Mouse (Mus musculus) heart, adult 11 months (tissue): ENCODE data around the gene Marveld1.

Experiments used
- DNase-seq: peaks from one replicate; pipeline ENCODE4 v3.0.0; 2022

Marveld1 gene

DNA sequence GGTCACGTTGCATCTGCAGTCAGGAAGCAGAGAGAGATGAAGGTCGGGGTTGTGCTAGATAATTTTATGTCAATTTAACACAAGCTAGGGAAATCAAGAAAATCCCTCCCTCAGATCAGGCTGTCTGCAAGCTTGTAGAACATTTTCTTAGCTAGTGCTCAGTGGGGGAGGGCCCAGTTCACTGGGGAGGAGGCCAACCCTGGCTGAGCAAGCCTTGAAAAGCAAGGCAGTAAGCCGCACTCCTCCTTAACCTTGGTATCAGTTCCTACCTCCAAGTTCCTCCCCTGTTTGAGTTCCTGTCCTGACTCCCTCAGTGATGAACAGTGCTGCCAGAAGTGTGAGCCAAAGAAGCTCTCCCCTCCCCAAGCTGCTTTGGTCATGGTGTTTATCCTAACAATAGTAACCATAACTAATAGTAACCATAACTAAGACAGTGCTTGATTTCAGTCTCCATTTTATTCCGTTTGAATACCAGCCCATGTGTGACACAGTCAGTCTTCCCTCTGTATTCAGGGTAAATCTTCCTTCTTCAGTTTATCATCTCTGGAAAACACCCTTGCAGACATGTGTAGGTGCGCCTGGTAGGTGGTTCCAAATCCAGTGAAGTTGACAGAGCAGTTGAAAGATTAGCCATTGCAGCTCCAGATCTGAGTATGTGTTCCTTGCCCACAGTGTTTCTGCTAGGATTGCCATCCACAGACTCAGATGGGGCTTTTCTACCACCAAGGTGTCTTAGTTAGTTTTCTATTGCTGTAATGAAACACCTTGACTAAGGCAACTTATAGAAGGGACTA lies 7.3 kb upstream of the Marveld1 start:
- no peak for DNase-seq

GRCm38 (mm10) chr19:42141998-42142397 lies 5.2 kb upstream of the Marveld1 start:
- DNase-seq: no peak

GRCm38 (mm10) chr19:42142757-42143156 lies 4.4 kb upstream of the Marveld1 start:
- no peak for DNase-seq

DNA sequence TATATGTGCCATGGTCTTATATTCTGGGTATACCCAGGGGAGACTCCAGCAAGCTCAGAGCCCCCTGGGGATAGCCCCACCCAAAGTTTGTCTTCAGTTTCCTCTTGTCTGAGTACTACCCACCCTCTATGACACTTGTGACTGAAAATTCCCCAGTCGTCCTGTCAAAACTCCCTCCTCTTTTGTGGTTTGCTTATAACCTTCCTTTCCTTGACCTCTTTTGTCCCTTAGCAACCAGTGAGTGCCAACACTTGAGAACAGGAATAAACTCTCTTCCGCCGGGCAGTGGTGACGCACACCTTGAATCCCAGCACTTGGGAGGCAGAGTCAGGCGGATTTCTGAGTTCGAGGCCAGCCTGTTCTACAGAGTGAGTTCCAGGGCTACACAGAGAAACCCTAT lies 3.1 kb upstream of the Marveld1 start:
- DNase-seq: no peak

- peak; percentile 97 for DNase-seq
Observed at GRCm38 (mm10) chr19:42144541-42145167, 2.5 kb upstream of the Marveld1 start.

DNA sequence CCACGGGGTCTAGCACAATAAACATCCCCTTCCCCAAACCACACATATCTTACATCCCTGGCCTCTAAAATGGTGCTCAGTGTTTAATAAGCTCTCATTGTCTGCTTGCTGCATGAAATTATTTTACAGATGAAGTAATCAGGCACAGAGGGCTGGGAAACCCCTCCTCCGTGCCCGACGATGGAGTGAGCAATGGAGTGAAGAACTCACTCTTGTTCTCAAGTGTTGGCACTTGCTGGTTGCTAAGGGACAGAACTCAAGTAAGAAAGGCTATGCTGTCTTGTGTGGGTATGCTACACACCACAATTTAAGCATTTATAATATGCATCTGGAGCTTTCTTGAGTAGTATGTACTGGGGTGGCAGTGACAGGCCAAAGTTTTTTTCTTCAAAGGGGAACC lies 2.0 kb upstream of the Marveld1 start:
- DNase-seq: no peak

- peak; percentile 90 for DNase-seq
Observed at GRCm38 (mm10) chr19:42145731-42146130, 1.5 kb upstream of the Marveld1 start.

- DNase-seq: peak; percentile 97
Observed at GRCm38 (mm10) chr19:42146276-42147010, 757 bp upstream of the Marveld1 start.

GRCm38 (mm10) chr19:42147769-42148568 lies 769 bp downstream of the Marveld1 start:
- DNase-seq: peak; percentile 98

GRCm38 (mm10) chr19:42148569-42148860 lies 1.3 kb downstream of the Marveld1 start:
- DNase-seq: no peak

GRCm38 (mm10) chr19:42151990-42152389 lies 4.8 kb downstream of the Marveld1 start:
- DNase-seq: peak; percentile 99

GRCm38 (mm10) chr19:42157493-42158237 lies 10.5 kb downstream of the Marveld1 start:
- DNase-seq: no peak

DNA sequence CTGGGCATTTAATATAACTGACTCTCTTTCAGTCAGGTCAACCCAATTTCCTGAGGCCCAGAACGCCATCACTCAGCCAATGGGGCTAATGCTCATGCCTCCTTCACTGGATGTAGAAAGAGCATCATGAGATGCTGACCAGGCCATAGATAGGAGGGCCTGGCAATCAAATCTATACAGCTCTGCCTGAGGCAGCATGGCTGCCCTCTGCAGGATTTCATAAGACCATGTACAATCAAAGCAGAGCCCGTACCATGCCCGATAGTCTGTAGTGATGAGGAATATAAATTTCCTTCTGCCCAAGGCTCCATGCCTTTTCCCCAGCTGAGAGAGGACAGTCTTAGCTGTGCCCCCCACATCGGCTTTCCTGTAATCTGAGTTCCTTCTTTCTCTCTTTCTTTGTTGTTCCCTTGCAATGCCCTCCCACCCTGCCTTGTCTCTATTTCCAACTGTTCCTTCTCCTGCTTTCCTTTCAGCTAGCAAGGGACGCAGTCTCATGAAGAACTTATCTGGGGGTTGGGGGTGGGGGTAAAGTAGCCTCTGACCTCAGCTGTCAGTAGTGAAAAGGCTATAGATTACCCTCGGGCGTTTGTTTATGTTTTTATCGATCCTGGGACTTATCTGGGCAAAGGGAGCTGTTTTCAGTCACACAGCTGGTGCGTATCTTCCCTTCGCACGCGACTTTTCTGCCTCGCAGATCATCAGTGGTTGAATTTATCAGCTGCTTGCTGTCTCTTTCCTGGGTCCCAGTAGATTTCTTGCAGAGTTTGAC lies 11.2 kb downstream of the Marveld1 start:
- DNase-seq: no peak

DNA sequence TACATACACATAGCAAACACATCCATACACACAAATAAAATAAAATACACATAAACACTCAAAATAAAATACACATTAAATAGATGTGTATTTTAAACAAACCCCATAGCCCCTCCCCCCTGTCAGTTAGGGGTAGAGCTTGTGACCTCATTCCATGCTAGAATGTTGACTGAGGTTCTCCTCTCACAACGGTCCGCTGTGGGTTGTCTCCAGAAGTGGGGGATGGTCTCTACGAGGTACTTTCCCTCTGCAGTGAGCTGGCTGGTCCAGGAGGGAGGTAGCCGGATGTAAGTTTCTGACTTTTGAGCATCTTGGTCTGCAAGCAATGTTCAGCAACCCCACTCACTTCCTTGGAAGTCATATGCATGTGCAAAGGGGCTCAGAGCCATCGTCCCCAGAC lies 16.6 kb downstream of the Marveld1 start, which contains the start of gene Zfyve27:
TSS of gene Zfyve27 (plus strand) at position 188 of the 400 bp plus-strand sequence.
- DNase-seq: no peak

- no peak for DNase-seq
Observed at GRCm38 (mm10) chr19:42164188-42164587, 17.0 kb downstream of the Marveld1 start.

GRCm38 (mm10) chr19:42166130-42166529 lies 18.9 kb downstream of the Marveld1 start:
- DNase-seq: no peak

DNA sequence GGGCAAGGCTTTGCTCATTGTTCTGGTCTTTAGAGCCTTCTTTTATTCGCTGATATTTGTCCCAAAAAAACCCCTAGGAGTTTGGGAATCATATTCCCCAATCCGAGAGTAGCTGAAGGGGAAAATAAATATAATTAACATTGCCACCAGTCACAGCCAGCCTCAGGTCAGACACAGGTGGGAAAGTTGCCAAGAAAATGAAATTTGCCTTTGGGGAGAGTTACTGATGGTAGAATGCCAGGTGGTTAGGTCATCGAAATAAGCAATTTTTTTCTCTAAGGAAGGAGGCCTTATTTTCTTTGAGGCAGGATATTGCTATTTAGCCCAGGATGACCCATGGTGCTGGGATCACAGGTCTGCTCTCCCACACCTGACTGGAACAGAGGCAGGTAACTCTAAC lies 19.6 kb downstream of the Marveld1 start:
- DNase-seq: no peak

DNA sequence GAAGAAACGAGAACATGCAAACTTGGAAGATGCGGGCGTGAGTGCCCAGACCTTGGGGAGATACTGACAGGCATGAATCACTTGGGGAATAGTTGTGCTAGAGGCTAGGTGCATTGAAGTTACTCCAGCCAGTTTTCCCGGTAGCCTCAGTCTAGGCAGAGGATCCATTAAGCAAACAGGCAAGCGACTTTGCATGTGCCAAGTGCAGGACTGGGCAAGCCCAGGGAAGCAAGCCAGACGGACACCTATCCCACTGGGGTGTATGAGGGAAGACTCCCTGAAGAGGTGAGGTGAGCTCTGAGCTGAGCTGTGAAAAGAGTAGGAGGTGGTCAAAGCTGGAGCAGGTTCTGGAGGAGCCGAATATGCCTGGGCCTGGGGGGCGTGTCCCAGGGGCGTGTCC lies 20.3 kb downstream of the Marveld1 start:
- no peak for DNase-seq

DNA sequence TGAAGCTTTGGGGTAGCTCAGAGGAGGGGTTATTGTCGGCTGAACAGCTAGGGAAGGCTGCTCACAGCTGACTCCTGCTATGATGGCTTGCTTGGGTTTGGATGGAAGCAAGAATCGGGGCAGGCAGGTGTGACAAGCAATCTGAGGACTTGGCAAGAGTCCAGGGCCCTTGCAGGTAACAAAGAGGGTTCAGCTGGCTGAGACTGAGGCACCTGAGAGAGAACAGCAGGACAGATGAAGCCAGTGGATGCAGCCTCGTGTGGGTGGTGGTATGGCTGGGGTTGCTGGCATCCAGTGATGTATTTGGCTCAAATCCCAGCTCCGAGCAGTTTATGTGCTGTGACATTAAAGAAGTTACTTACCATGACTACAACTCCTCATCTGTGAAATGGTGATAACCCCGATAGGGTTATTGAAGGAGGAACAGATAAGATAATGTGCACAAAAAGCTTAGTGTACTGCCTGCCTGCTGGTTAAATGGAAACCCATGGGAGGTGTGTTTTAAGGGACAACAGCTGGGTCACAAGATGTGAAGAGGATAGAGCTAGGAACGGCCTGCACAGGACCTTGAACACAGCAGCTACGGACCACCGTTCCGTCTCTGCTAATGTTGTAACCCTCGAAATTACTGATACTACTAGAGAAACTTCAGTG lies 22.2 kb downstream of the Marveld1 start:
- DNase-seq: peak; percentile 93

DNA sequence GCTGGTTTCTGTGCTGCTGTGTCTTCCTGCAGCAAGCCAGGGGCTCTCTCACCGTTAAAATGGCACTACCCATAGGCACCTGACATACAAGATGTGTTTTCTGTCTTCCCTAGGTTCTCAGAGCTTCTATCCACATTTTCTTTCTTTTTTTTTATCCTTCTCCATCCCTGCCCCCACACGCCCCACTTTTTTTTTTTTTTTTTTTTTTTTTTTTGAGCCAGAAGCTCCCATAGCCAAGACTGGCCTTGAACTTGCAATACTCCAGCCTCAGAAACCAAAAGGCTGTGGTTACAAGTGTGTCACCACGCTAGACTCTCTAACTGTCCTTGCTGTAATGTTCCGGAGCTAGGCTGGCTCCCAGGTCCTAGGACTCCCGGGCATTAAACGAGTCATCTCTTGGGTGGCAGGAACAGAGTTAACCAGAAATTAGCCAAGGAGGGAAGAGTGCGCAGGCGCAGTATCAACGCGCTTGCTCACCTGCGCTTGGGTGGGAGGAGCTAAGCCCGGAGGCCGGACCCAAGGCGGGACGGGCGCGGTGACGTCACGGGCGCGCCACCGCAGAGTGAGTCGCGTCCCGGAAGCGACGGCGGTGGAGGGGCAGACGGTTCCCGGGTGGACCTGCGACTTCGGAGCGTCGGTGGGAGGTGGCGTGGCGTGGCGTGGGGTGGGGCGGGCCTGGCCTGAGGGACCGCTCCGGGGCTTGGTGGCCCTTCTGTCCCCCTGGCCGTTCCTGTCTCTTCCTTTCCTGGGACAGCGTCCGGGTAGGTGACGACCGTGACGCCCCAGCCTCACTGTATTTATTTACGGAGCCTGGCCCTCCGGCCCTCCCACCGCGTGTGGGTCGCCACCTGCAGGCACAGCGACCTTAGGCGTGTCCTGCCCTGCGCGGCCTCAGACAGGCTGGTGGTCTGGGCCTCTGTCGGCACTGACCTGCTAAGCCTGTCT lies 23.1 kb downstream of the Marveld1 start:
- peak; percentile 99 for DNase-seq
